Mouse (Mus musculus): Measurements from ENCODE around the gene Ppp1cc.

The Ppp1cc gene

GRCm38 (mm10) chr5:122157827-122158381 lies at the start of gene Ppp1cc:
Gene Ppp1cc, plus strand, starts transcription at chr5:122158278.
- in situ Hi-C loops (cut with MboI, MseI) = no loop called here

DNA sequence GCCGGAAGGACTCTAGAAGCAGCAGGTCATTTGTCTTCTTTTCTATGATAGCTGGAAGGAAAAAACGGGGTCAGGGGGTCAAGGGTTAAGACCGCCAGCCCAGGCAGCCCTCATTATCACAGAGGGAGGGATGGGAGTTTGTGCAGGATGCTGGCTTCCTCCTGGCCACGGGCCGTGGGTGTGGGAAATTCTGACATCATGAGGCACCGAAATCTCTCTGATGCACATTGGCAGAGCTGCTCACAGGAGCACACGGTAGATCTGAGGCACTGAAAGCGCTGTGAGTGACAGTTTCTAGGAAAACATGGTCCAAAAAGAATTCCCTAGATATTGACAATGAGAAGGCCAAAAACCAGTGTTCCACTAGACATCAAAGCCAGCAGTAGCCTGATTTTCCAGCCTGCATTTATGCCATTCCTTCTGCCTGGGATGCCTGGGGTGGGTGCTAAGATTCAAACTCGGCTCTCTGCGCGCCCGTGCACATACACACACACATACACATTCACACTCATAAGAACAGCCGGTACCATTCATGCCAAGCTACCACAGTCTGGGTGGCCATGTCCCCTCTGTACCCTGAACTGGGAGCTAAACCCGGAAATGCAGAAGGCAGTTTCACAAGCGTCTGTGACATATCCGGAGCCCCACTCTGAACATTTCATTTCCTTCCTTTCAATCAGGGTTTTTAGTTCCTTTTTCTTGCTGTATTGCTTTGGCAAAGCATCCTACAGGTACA lies 48.6 kb upstream of the Ppp1cc start:
- in situ Hi-C loops (cut with MboI, MseI) = loop anchor here in 1 of 2 experiments (10.0 kb wide), 1 partner anchor 55 kb away; no protein-coding TSS in a partner anchor

DNA sequence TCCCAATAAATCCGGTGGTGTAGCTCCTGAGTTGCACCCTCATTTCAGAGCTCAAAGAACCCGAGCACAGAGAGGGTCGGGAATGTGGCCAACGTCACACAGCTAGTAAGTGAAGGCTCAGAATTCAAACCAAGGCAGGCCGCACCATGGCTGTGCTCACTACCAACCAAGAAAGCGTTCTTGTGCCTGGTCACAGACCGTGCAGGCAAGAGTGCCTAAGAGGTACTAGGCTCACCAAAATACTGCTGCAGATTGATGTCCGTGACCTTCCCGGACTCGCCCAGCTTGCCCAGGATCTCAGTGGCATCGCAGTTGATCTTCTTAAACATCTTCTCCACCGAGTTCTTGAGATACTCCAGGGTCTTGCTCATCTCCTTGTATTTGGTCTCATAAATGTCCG lies 47.5 kb upstream of the Ppp1cc start:
- in situ Hi-C loops (cut with MboI, MseI) = loop anchor here in 1 of 2 experiments (10.0 kb wide), 1 partner anchor 54 kb away; no protein-coding TSS in a partner anchor

DNA sequence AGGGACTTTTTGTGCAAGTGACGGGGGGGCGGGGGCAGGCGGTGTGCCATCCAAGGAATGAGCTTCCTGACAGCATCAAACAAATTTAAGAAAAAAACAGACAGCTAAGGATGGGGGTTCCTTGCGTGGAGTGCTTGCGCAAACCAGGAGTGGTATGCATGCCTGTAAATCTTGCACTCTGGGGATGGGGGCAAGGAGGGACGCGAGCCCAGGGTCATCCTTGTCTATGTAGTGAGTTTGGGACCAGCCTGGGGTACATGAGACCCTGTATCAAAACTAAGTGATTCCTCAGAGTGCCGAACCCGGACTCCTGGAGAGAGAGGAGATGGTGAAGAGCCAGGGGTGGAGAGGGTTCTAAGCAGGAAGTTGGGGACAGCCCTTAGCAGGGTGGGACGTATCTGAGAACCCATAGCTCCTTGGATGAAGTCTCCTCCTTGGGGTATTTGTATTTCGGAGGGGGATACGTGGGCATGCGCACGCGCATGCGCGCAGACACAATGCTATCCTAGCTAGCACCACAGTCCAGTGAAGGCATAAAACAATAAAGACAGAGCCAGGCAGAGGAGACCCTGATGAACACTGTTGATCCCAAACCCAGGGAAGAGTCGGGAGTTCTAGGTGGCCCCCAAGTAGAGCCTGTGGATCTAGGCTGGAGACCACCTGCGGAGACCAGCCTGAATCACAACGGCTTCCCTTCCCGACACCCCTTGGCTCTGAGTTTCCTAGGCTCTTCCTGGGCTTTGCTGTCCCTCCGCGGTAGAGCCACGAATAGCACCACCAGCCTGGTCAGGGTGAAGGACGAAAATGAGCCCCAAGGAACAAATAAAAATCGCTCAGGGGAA lies 46.8 kb upstream of the Ppp1cc start:
- in situ Hi-C loops (cut with MboI, MseI) = loop anchor here in 1 of 2 experiments (10.0 kb wide), 1 partner anchor 53 kb away; no protein-coding TSS in a partner anchor

DNA sequence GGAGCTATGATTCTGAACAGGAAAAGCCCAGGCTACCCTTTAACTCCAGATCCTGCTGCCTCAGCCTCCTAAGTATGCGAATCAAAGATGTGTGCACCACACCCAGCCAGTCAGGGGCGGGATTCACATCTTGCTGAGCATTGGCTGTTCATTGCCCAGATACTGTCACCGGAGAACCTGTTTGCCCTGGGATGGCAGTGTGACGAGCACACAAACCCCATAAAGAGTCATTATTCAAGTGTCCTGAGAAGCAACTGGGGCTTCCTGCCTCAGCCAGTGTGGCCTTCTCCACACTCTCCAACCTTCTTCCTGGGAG lies 46.2 kb upstream of the Ppp1cc start:
- in situ Hi-C loops (cut with MboI, MseI) = loop anchor here in 1 of 2 experiments (10.0 kb wide), 1 partner anchor 53 kb away; no protein-coding TSS in a partner anchor

DNA sequence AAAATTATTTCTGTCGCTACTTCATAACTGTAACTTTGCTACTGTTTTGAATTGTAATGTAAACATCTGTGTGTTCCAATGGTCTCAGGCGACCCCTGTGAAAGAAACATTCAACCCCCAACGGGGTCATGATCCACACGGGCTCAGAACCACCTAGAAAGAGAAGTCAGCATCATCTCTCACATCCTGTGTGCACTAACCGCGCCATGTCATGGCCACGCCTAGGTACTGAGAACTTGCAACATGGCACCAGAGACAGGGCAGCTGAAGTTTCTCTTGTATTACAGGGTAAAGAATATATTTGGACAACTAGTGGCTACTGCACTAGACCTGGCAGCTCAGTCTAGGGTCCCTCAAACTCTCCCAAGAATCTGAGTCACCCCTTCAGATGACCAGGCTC lies 44.6 kb upstream of the Ppp1cc start:
- in situ Hi-C loops (cut with MboI, MseI) = loop anchor here in 1 of 2 experiments (10.0 kb wide), 1 partner anchor 51 kb away; no protein-coding TSS in a partner anchor

- in situ Hi-C loops (cut with MboI, MseI) = loop anchor here in 1 of 2 experiments (10.0 kb wide), 1 partner anchor 51 kb away; no protein-coding TSS in a partner anchor
Observed at GRCm38 (mm10) chr5:122114176-122114575, 43.9 kb upstream of the Ppp1cc start.

- in situ Hi-C loops (cut with MboI, MseI) = loop anchor here in 1 of 2 experiments (10.0 kb wide), 1 partner anchor 49 kb away; no protein-coding TSS in a partner anchor
Observed at GRCm38 (mm10) chr5:122115266-122115763, 42.8 kb upstream of the Ppp1cc start.

DNA sequence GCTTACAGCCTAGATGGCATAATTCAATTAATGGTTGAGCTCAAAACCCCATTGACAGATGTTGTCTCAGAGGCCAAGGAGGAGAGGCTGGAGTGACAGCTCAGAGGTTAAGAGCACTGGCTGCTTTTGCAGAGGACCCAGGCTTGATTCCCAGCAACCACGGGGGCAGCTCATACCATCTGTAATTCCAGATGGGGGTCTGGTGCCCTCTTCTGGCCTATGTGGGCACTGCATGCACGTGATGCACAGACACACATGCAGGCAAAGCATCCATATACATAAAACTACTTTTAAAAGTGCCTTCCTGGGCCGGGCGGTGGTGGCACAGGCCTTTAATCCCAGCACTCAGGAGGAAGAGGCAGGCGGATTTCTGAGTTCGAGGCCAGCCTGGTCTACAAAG lies 41.8 kb upstream of the Ppp1cc start:
- in situ Hi-C loops (cut with MboI, MseI) = loop anchor here in 1 of 2 experiments (10.0 kb wide), 1 partner anchor 49 kb away; no protein-coding TSS in a partner anchor

DNA sequence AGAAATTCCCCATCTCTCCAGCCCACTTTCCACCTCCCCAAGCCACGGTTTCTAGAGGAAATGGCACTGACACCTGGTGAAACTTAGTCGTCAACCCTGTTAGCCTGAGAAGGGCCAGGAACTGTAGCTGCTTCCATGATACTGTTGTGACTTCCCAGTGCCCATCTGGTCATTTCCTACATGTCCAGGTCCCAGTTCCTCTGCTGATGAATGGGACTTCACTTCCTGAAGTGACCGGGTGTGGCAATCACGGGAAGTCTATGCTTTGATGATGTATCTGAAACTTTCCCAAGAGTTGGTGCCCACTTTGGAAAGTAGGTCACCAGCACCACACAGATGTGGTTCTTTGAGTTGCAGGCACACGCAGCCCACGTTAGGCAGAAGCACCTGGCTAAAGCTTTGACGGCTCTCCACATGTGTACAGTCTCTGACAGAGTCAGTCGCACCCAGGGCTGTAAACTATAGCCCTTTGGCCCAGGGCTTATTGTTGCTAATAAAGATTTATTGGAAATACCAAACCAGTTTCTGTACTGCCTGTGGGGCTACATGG lies 32.8 kb upstream of the Ppp1cc start:
- in situ Hi-C loops (cut with MboI, MseI) = no loop called here

- in situ Hi-C loops (cut with MboI, MseI) = no loop called here
Observed at GRCm38 (mm10) chr5:122129068-122129655, 28.9 kb upstream of the Ppp1cc start.

GRCm38 (mm10) chr5:122130341-122130998 lies 27.6 kb upstream of the Ppp1cc start:
- in situ Hi-C loops (cut with MboI, MseI) = loop anchor here (5.0 to 10.0 kb wide), 3 partner anchors 97 to 1004 kb away; partner anchors contain the start of gene Rhof (in 2 of the 2)

GRCm38 (mm10) chr5:122131076-122132051 lies 26.7 kb upstream of the Ppp1cc start:
- in situ Hi-C loops (cut with MboI, MseI) = loop anchor here (5.0 to 10.0 kb wide), 3 partner anchors 96 to 1003 kb away; partner anchors contain the start of gene Rhof (in 2 of the 2)

- in situ Hi-C loops (cut with MboI, MseI) = loop anchor here (5.0 to 10.0 kb wide), 3 partner anchors 95 to 1002 kb away; partner anchors contain the start of gene Rhof (in 2 of the 2)
Observed at GRCm38 (mm10) chr5:122132167-122133049, 25.7 kb upstream of the Ppp1cc start.

DNA sequence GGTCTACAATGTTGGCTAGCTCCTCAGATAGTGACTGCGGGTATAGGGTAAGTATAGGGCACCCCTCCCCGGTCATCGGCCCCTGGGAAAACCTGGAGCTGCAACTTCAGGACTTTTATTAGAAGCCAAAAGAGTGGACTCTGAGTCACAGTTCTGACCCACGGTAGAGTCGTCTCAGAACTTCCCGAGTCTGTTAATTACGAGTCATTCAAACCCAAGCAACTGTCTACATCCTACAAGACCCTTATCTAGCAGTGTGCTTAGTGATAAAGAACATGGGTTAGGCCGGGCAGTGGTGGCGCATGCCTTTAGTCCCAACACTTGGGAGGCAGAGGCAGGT lies 25.1 kb upstream of the Ppp1cc start:
- in situ Hi-C loops (cut with MboI, MseI) = loop anchor here (5.0 to 10.0 kb wide), 3 partner anchors 94 to 1002 kb away; partner anchors contain the start of gene Rhof (in 2 of the 2)

GRCm38 (mm10) chr5:122134395-122135289 lies 23.4 kb upstream of the Ppp1cc start:
- in situ Hi-C loops (cut with MboI, MseI) = loop anchor here (5.0 to 10.0 kb wide), 3 partner anchors 93 to 1000 kb away; partner anchors contain the start of gene Rhof (in 2 of the 2)
